Mouse (Mus musculus) CH12.LX (cell line): ENCODE results near the gene RPS10-NUDT3. TPM values are rescaled to one million over a fixed set of nuclear protein-coding genes. Genes with fewer than 3 reads are reported as not detected.

Source experiments
- DNase-seq: peaks from one replicate; pipeline ENCODE4 v3.0.0-alpha.2; 2013; ENCODE audit errors: extremely low read depth
- H3K27ac ChIP-seq: 2 replicates; pipeline ENCODE4 v1.5.1; 2012; ENCODE audit warnings: low read depth, mild to moderate bottlenecking, control low read depth, moderate library complexity; ENCODE audit not compliant: insufficient read depth
- H3K27me3 ChIP-seq: replicated peaks from 2 replicates; pipeline ENCODE3; 2012; ENCODE audit warnings: inconsistent platforms
- H3K36me3 ChIP-seq, 2 experiments: replicated peaks in 1 of 2; 2 replicates each; pipeline versions ENCODE3 to v1.6.1; 2012; ENCODE audit warnings: inconsistent platforms in 1 of 2, low read length in 1 of 2, mild to moderate bottlenecking in 1 of 2, mixed read lengths in 1 of 2, moderate library complexity in 1 of 2; ENCODE audit not compliant: control insufficient read depth in 1 of 2, insufficient read depth in 1 of 2
- H3K4me1 ChIP-seq, 2 experiments: 2 replicates each; pipeline ENCODE4 v1.6.1; 2012; ENCODE audit warnings: inconsistent platforms in 1 of 2, moderate library complexity in 1 of 2; ENCODE audit not compliant: insufficient read depth in 2 of 2, control insufficient read depth in 1 of 2
- H3K4me2 ChIP-seq: 2 replicates; pipeline ENCODE4 v1.6.1; 2012; ENCODE audit warnings: low read depth, mild to moderate bottlenecking, control low read depth; ENCODE audit not compliant: poor library complexity, insufficient read depth, severe bottlenecking
- H3K4me3 ChIP-seq, 3 experiments: fragments of 150-350 bp in 1 of 3; sonication (generic) in 1 of 3; replicated peaks in 1 of 3; 2 replicates each; pipeline versions ENCODE3 to v1.5.1; 2011 to 2012; ENCODE audit warnings: low read depth in 2 of 3, low read length in 2 of 3, mild to moderate bottlenecking in 2 of 3, moderate library complexity in 2 of 3, control low read depth in 1 of 3, improper control_type of control experiment in 1 of 3, inconsistent platforms in 1 of 3, mixed read lengths in 1 of 3; ENCODE audit not compliant: poor library complexity in 1 of 3
- H3K79me2 ChIP-seq: replicated peaks from 2 replicates; pipeline ENCODE4 v1.6.1; 2012; ENCODE audit warnings: mild to moderate bottlenecking, moderate library complexity; ENCODE audit not compliant: control insufficient read depth, poor library complexity, insufficient read depth, severe bottlenecking; ENCODE audit errors: extremely low read depth
- H3K9ac ChIP-seq: 2 replicates; pipeline ENCODE4 v1.6.1; 2012; ENCODE audit warnings: low read depth, mild to moderate bottlenecking, control low read depth, moderate library complexity; ENCODE audit not compliant: insufficient read depth
- H3K9me3 ChIP-seq: replicated peaks from 2 replicates; pipeline ENCODE3; 2012; ENCODE audit warnings: low read length, inconsistent platforms, mixed read lengths
- BHLHE40 ChIP-seq: IDR thresholded peaks from 2 replicates; pipeline ENCODE4 v1.6.1; 2011; ENCODE audit warnings: mild to moderate bottlenecking, low read depth, low read length, improper control_type of control experiment
- CHD1 ChIP-seq: IDR thresholded peaks from 2 replicates; pipeline ENCODE4 v1.6.1; 2012; ENCODE audit warnings: low read depth, low read length, improper control_type of control experiment, inconsistent platforms
- EP300 ChIP-seq: IDR thresholded peaks from 2 replicates; pipeline ENCODE4 v1.6.1; 2011; ENCODE audit warnings: low read length, improper control_type of control experiment
- ETS1 ChIP-seq: conservative IDR thresholded peaks from 2 replicates; pipeline ENCODE4 v1.6.1; 2012; ENCODE audit warnings: low read depth, mild to moderate bottlenecking, inconsistent platforms, low read length, improper control_type of control experiment, moderate library complexity
- JUN ChIP-seq: IDR thresholded peaks from 2 replicates; pipeline ENCODE4 v1.6.1; 2011; ENCODE audit warnings: low read depth, mild to moderate bottlenecking, low read length, improper control_type of control experiment, moderate library complexity; ENCODE audit not compliant: insufficient read depth
- KAT2A ChIP-seq: IDR thresholded peaks from 2 replicates; pipeline ENCODE4 v1.6.1; 2012; ENCODE audit warnings: low read length, improper control_type of control experiment, inconsistent platforms; ENCODE audit not compliant: insufficient replicate concordance
- MAFK ChIP-seq: IDR thresholded peaks from 2 replicates; pipeline ENCODE4 v1.6.1; 2011; ENCODE audit warnings: low read length, improper control_type of control experiment; ENCODE audit not compliant: insufficient replicate concordance
- MAX ChIP-seq: IDR thresholded peaks from 2 replicates; pipeline ENCODE4 v1.6.1; 2011; ENCODE audit warnings: low read length, improper control_type of control experiment
- MAZ ChIP-seq: IDR thresholded peaks from 2 replicates; pipeline ENCODE4 v1.6.1; 2012; ENCODE audit warnings: low read depth, mild to moderate bottlenecking, inconsistent platforms, low read length, improper control_type of control experiment, moderate library complexity
- MXI1 ChIP-seq: IDR thresholded peaks from 2 replicates; pipeline ENCODE4 v1.6.1; 2011; ENCODE audit warnings: mild to moderate bottlenecking, low read depth, low read length, improper control_type of control experiment
- MYC ChIP-seq: IDR thresholded peaks from 2 replicates; pipeline ENCODE4 v1.6.1; 2011; ENCODE audit warnings: low read depth, mild to moderate bottlenecking, improper control_type of control experiment, low read length
- NELFE ChIP-seq: IDR thresholded peaks from 2 replicates; pipeline ENCODE4 v1.6.1; 2011; ENCODE audit warnings: low read depth, low read length, improper control_type of control experiment
- NRF1 ChIP-seq: IDR thresholded peaks from 2 replicates; pipeline ENCODE4 v1.6.1; 2014; ENCODE audit warnings: low read depth, mild to moderate bottlenecking, inconsistent platforms, low read length, improper control_type of control experiment, moderate library complexity
- POLR2A ChIP-seq: IDR thresholded peaks from 2 replicates; pipeline ENCODE4 v1.6.1; 2011; ENCODE audit warnings: low read depth, mild to moderate bottlenecking, improper control_type of control experiment, low read length
- RAD21 ChIP-seq: IDR thresholded peaks from 2 replicates; pipeline ENCODE4 v1.6.1; 2011; ENCODE audit warnings: low read depth, mild to moderate bottlenecking, low read length, improper control_type of control experiment, moderate library complexity
- RCOR1 ChIP-seq: conservative IDR thresholded peaks from 2 replicates; pipeline ENCODE4 v1.6.1; 2012; ENCODE audit warnings: low read depth, mild to moderate bottlenecking, inconsistent platforms, low read length, improper control_type of control experiment
- SMC3 ChIP-seq: IDR thresholded peaks from 2 replicates; pipeline ENCODE4 v1.6.1; 2011; ENCODE audit warnings: low read depth, low read length, improper control_type of control experiment
- TBP ChIP-seq: conservative IDR thresholded peaks from 2 replicates; pipeline ENCODE4 v1.6.1; 2011; ENCODE audit warnings: low read depth, low read length, improper control_type of control experiment
- TCF12 ChIP-seq: IDR thresholded peaks from 2 replicates; pipeline ENCODE4 v1.6.1; 2014; ENCODE audit warnings: low read depth, mild to moderate bottlenecking, inconsistent platforms, low read length, improper control_type of control experiment
- ZC3H11A ChIP-seq: IDR thresholded peaks from 2 replicates; pipeline ENCODE4 v1.6.1; 2012; ENCODE audit warnings: low read depth, mild to moderate bottlenecking, inconsistent platforms, low read length, improper control_type of control experiment
- ZNF384 ChIP-seq: IDR thresholded peaks from 2 replicates; pipeline ENCODE4 v1.6.1; 2012; ENCODE audit warnings: low read depth, low read length, improper control_type of control experiment, inconsistent platforms
- dilution Hi-C: fragments of 300-500 bp; cut with MboI; formaldehyde crosslinking; loops from 2 replicates; pipeline ENCODE4 v1.14.3; 2020; ENCODE audit warnings: low sequenced_read_pairs; ENCODE audit not compliant: extremely low pct_unique_long_range_greater_than_20kb, extremely low pct_ligation_motif_present
- in situ Hi-C: fragments of 300-500 bp; cut with MboI; formaldehyde crosslinking; loops from 3 replicates; pipeline ENCODE4 v1.14.3; 2019; ENCODE audit warnings: low sequenced_read_pairs, low pct_ligation_motif_present, low pct_unique_long_range_greater_than_20kb, mixed read lengths
- polyA plus RNA-seq: library from polyadenylated mRNA; unstranded; fragments of >175 nt; gene quantifications from 2 replicates; pipeline ENCODE4 v1.2.1, GENCODE M21; 2012; ENCODE audit warnings: low read depth; ENCODE audit not compliant: insufficient read length
- total RNA-seq, 2 experiments: library from RNA; depleted of rRNA; stranded (reverse); fragments of 300-350 nt in 1 of 2; fragments of >200 nt in 1 of 2; gene quantifications; 2 replicates each; pipeline ENCODE4 v1.2.3; 2012 to 2014

The RPS10-NUDT3 gene
- total and polyA plus RNA-seq, 3 experiments, result 30.3 TPM; not detected in 2

DNA sequence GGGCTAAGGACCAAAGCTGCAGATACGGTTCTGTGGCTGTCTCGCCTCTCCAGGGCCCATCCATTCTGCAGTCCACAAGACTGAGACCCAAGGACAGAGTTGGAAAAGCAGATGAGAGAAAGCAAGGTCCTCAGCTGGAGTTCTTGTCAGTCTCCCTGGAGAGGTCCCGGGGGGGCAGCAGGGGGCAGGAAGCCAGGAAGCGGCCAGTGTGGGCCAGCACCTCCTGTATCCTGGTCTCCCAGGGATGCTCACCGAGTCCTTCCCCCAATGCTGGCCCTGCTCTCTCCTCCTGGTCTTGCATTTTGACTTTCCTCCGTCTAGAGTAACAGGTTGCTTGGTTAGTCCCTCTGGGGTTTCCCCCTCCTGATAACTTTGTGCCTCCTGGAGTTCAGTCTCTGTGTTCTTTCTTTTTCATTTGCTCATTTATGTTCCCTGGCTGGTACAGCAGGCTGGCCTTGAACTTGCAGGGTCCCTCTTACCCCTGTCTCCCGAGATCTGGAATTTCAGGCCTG, 88.4 kb downstream of the RPS10-NUDT3 start:
- dilution Hi-C loops, result no loop called here
- Histone ChIP-seq H3K9me3 (no peaks in the 10 kb centered on the region), H3K79me2 (no peaks in the 10 kb centered on the region), H3K4me1 (peaks cover 9 to 38% of the 10 kb centered on the region in 2 experiments), H3K4me3 (no peak overlapping the region), H3K4me2 (no peak overlapping the region), H3K27ac (no peak overlapping the region), H3K36me3 (no peaks in the 10 kb centered on the region), H3K27me3 (peaks cover 20% of the 10 kb centered on the region), H3K9ac (no peak overlapping the region)
- in situ Hi-C loops, result loop anchor here (10.0 kb wide), 1 partner anchor 528 kb away; no protein-coding TSS in a partner anchor
- no peak for DNase-seq
- TF ChIP-seq TCF12 (no peak), RAD21 (no peak), TBP (no peak), ZNF384 (no peak), MAZ (no peak), NRF1 (no peak), RCOR1 (no peak), MAFK (no peak), EP300 (no peak), MXI1 (no peak), JUN (no peak)

DNA sequence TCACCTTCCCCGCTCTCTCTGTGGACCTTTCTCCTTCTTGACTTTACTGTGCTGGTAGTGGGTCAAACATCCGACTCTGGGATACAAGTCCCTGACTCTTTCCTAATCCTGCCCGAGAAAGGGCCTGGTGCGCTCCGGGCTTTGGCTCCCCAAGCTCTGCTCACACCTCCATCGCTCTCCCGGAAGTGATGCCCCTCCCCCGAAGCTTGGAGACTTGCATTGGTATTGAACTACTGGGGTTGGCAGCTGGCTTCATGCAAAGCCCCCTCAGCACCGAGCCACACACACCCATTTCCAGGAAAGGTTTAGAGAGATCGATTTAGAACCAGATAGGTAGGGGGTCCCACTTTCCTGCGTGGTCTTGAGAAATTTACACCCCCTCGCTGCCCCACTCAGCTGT, 89.0 kb downstream of the RPS10-NUDT3 start:
- Histone ChIP-seq H3K4me2 (no peak overlapping the region), H3K79me2 (no peaks in the 10 kb centered on the region), H3K4me1 (peaks cover 9 to 35% of the 10 kb centered on the region in 2 experiments), H3K27me3 (peaks cover 19% of the 10 kb centered on the region), H3K36me3 (no peaks in the 10 kb centered on the region), H3K9ac (no peak overlapping the region), H3K9me3 (no peaks in the 10 kb centered on the region), H3K4me3 (no peak overlapping the region), H3K27ac (no peak overlapping the region)
- dilution Hi-C loops, result no loop called here
- in situ Hi-C loops, result loop anchor here (10.0 kb wide), 1 partner anchor 529 kb away; no protein-coding TSS in a partner anchor
- DNase-seq, result no peak
- no peak for TF ChIP-seq CHD1
- TF ChIP-seq MXI1, result no peak
- no peak for TF ChIP-seq ZC3H11A
- no peak for TF ChIP-seq ETS1
- no peak for TF ChIP-seq MAFK
- no peak for TF ChIP-seq KAT2A
- TF ChIP-seq EP300, result no peak
- TF ChIP-seq ZNF384, result no peak
- TF ChIP-seq MAX, result no peak
- no peak for TF ChIP-seq BHLHE40
- no peak for TF ChIP-seq SMC3
- TF ChIP-seq POLR2A, result no peak
- TF ChIP-seq MYC, result no peak
- TF ChIP-seq NELFE, result no peak
- TF ChIP-seq, all 38 proteins: peak for 0
